Mouse (Mus musculus) liver, embryonic 14.5 days (tissue): Measurements from ENCODE around the gene Sowahc.

ENCODE experiments used
- CTCF ChIP-seq: IDR thresholded peaks from 2 replicates; pipeline ENCODE4 v1.5.1; 2016; ENCODE audit warnings: antibody characterized with exemption, low read depth, control low read depth
- EP300 ChIP-seq: IDR thresholded peaks from 2 replicates; pipeline ENCODE4 v1.6.1; 2016; ENCODE audit warnings: antibody characterized with exemption, low read depth

- TF ChIP-seq EP300 = no peak
- no peak for TF ChIP-seq CTCF
Observed at GRCm38 (mm10) chr10:59262979-59263378, 41.2 kb downstream of the Sowahc start.
